Mouse (Mus musculus) bone marrow macrophage, adult 2 months (primary cell): ENCODE data around the gene Zpr1.

Source experiments
- CTCF ChIP-seq: IDR thresholded peaks from 2 replicates; pipeline ENCODE4 v1.5.1; 2012; ENCODE audit warnings: low read depth, mild to moderate bottlenecking, low read length, moderate library complexity
- POLR2A ChIP-seq: IDR thresholded peaks from 2 replicates; pipeline ENCODE4 v1.6.1; 2012; ENCODE audit warnings: mild to moderate bottlenecking, low read depth, low read length, borderline replicate concordance

DNA sequence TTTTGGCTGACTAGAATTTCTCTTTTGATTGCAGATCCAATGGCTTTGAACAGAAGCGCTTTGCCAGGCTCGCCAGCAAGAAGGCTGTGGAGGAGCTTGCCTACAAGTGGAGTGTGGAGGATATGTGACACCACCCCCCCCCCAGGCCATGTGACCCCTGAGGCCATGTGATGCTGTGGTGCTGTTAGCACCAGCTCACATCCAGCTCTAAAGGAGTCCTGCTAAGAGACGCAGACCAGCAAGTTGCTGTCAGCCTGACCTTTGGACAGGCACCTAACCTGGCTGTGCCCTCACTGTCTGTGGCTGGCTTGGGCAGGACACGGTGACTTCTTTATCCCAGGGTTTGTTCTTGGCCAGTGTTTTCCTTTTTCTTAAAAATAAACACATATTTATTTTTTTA is 25.5 kb downstream of the Zpr1 start:
- TF ChIP-seq CTCF, result no peak
- TF ChIP-seq POLR2A, result no peak
